ENCODE assay signal across 8 mouse cellular contexts in genomic region chr11:119215038-119215904, GRCm38 (mm10). TPM values are rescaled to one million over a fixed set of nuclear protein-coding genes. Genes with fewer than 3 reads are reported as not detected.
DNase-seq lines count a peak whose midpoint lies in the region; ATAC-seq lines count a peak whose summit lies in the region.

No protein-coding gene starts in this region.

- DNase-seq in CD4-positive, CD25-positive, alpha-beta regulatory T cell, adult 2 months (ENCODE audit: low read depth, low spot score): peak; percentile 39
- DNase-seq in c-Kit-positive CD71-positive TER-119-positive erythroid progenitor cells, embryonic 14.5 days (ENCODE audit: low spot score): peak; percentile 45
- DNase-seq in heart, postnatal 4 days: peak; percentile 79
- DNase-seq in left cerebral cortex, postnatal 4 days: peak; percentile 91
- DNase-seq in testis, postnatal 10 days (ENCODE audit: low spot score): peak; percentile 68

- H3K4me2 ChIP-seq in forebrain, embryonic 12.5 days: peak overlapping the region; percentile 38

- intact Hi-C loops in left cerebral cortex, postnatal 4 days (cut with DNase I): no loop called here

- H3K9me3 ChIP-seq in forebrain, embryonic 12.5 days: no peaks in the 10 kb centered on the region

- 11% methylated on average over 18 of the region's 18 CpGs for WGBS in forebrain, embryonic 12.5 days

- H3K4me3 ChIP-seq in forebrain, embryonic 12.5 days (replicated peaks): no peak overlapping the region; the same call in 1 of the 2 replicates

- H3K9ac ChIP-seq in forebrain, embryonic 12.5 days: peak overlapping the region; percentile 18

- H3K27ac ChIP-seq in forebrain, embryonic 12.5 days: peak overlapping the region; percentile 87

- H3K4me1 ChIP-seq in forebrain, embryonic 12.5 days: peaks cover 62% of the 10 kb centered on the region

- peaks cover 7% of the 10 kb centered on the region for H3K36me3 ChIP-seq in forebrain, embryonic 12.5 days (replicated peaks)

- no peaks in the 10 kb centered on the region for H3K27me3 ChIP-seq in forebrain, embryonic 12.5 days

- ATAC-seq in CD4-positive, CD25-positive, alpha-beta regulatory T cell, adult 4 months: no peak
- peak; percentile 76 for ATAC-seq in forebrain, embryonic 12.5 days (ENCODE audit: low FRiP score)
- ATAC-seq in megakaryocyte progenitor cell, adult 5-6 weeks (replicated peaks; ENCODE audit: poor library complexity): peak; percentile 80

RNA-seq across cellular contexts. Expression of gene Tbc1d16, which starts 13.0 kb away (rescaled TPM):
- polyA plus RNA-seq in CD4-positive, CD25-positive, alpha-beta regulatory T cell, adult 4 months (2017; shearing (Covaris generic)): 1 to 10 TPM in 1 of 2 experiments, under 1 TPM in 1; 0.72 to 1.0 TPM
- 28.0 and 28.1 TPM in 2 replicates for polyA plus RNA-seq in forebrain, embryonic 12.5 days (2016; fragmentation: Nextera tagmentation; extraction: Ambion mirVana)
- total RNA-seq in heart, postnatal 4 days (2021): 10 to 100 TPM; 60.5 to 63.4 TPM
- total RNA-seq in left cerebral cortex, postnatal 4 days (2021): 100 to 1,000 TPM; 217 to 222 TPM
- 1.9 and 2.1 TPM in 2 replicates for total RNA-seq in megakaryocyte progenitor cell, adult 5-6 weeks (2015)
- total RNA-seq in megakaryocyte progenitor cell, adult 5-6 weeks (2017): 2.1 and 3.0 TPM in 2 replicates

RNA-seq across cellular contexts. Expression of gene Ccdc40, which starts 13.1 kb away (rescaled TPM):
- polyA plus RNA-seq in CD4-positive, CD25-positive, alpha-beta regulatory T cell, adult 4 months (2017; shearing (Covaris generic)): 1 to 10 TPM; 2.9 to 3.6 TPM
- 20.7 TPM in 2 replicates for polyA plus RNA-seq in forebrain, embryonic 12.5 days (2016; fragmentation: Nextera tagmentation; extraction: Ambion mirVana)
- total RNA-seq in heart, postnatal 4 days (2021): 1 to 10 TPM in 1 of 2 experiments, under 1 TPM in 1; 0.27 to 1.4 TPM
- 1 to 10 TPM; 7.3 to 8.5 TPM for total RNA-seq in left cerebral cortex, postnatal 4 days (2021)
- total RNA-seq in megakaryocyte progenitor cell, adult 5-6 weeks (2015): 4.4 and 4.9 TPM in 2 replicates
- total RNA-seq in megakaryocyte progenitor cell, adult 5-6 weeks (2017): 11.2 and 14.3 TPM in 2 replicates

RNA-seq across cellular contexts. Expression of gene Gaa, which starts 52.4 kb away (rescaled TPM):
- polyA plus RNA-seq in CD4-positive, CD25-positive, alpha-beta regulatory T cell, adult 4 months (2017; shearing (Covaris generic)): 10 to 100 TPM; 11.5 to 27.8 TPM
- 31.6 and 33.3 TPM in 2 replicates for polyA plus RNA-seq in forebrain, embryonic 12.5 days (2016; fragmentation: Nextera tagmentation; extraction: Ambion mirVana)
- 10 to 100 TPM; 52.1 to 53.2 TPM for total RNA-seq in heart, postnatal 4 days (2021)
- total RNA-seq in left cerebral cortex, postnatal 4 days (2021): 100 to 1,000 TPM in 1 of 2 experiments, 10 to 100 TPM in 1; 86.9 to 104 TPM
- total RNA-seq in megakaryocyte progenitor cell, adult 5-6 weeks (2015): 29.4 and 29.5 TPM in 2 replicates
- 25.2 and 26.9 TPM in 2 replicates for total RNA-seq in megakaryocyte progenitor cell, adult 5-6 weeks (2017)

Comparison
In these comparisons a context has a peak if more than half of its experiments do, and no peak if none do; other contexts are left out.
1. DNase-seq: peak in every context shown above with its lines; median percentile 91 in left cerebral cortex, postnatal 4 days; 79 in heart, postnatal 4 days; 68 in testis, postnatal 10 days; 45 in c-Kit-positive CD71-positive TER-119-positive erythroid progenitor cells, embryonic 14.5 days; 39 in CD4-positive, CD25-positive, alpha-beta regulatory T cell, adult 2 months.
2. RNA of gene Tbc1d16, which starts 13.0 kb away (total RNA-seq): 217 to 222 TPM in left cerebral cortex, postnatal 4 days and 60.5 to 63.4 TPM in heart, postnatal 4 days; 1.9 to 3.0 TPM in megakaryocyte progenitor cell, adult 5-6 weeks; every median in the first group is over 10 times any median in the second.